Mouse (Mus musculus) left cerebral cortex, adult 11 months (tissue): ENCODE measurements at regions not wholly inside any gene's neighbourhood (a gene's known extent, or its start where the extent isn't known, plus 50 kb on each side); places are given as distances from the start of the nearest gene placed in this dataset.

ENCODE experiments used
- DNase-seq: peaks from one replicate; pipeline ENCODE4 v3.0.0; 2022; ENCODE audit warnings: low spot score

GRCm38 (mm10) chr15:50942429-50942828 lies 2942.3 kb upstream of the Gm7489 start:
- no peak for DNase-seq

GRCm38 (mm10) chr15:50944976-50945375 lies 2939.7 kb upstream of the Gm7489 start:
- no peak for DNase-seq

- DNase-seq = no peak
Observed at GRCm38 (mm10) chr15:50959109-50959508, 2925.6 kb upstream of the Gm7489 start.

GRCm38 (mm10) chr15:50963606-50964005 lies 2921.1 kb upstream of the Gm7489 start:
- no peak for DNase-seq

GRCm38 (mm10) chr15:50964236-50964635 lies 2920.5 kb upstream of the Gm7489 start:
- no peak for DNase-seq

- no peak for DNase-seq
Observed at GRCm38 (mm10) chr15:50967176-50967575, 2917.5 kb upstream of the Gm7489 start.

GRCm38 (mm10) chr15:50970637-50971036 lies 2914.1 kb upstream of the Gm7489 start:
- no peak for DNase-seq

- no peak for DNase-seq
Observed at GRCm38 (mm10) chr15:50972593-50972992, 2912.1 kb upstream of the Gm7489 start.

- no peak for DNase-seq
Observed at GRCm38 (mm10) chr15:50974002-50974754, 2910.5 kb upstream of the Gm7489 start.

- no peak for DNase-seq
Observed at GRCm38 (mm10) chr15:50989457-50989856, 2895.2 kb upstream of the Gm7489 start.

- no peak for DNase-seq
Observed at GRCm38 (mm10) chr15:50991667-50992066, 2893.0 kb upstream of the Gm7489 start.

GRCm38 (mm10) chr15:50992246-50992645 lies 2892.5 kb upstream of the Gm7489 start:
- DNase-seq = no peak

- no peak for DNase-seq
Observed at GRCm38 (mm10) chr15:50993121-50993520, 2891.6 kb upstream of the Gm7489 start.

GRCm38 (mm10) chr15:50995688-50996087 lies 2889.0 kb upstream of the Gm7489 start:
- DNase-seq = no peak

GRCm38 (mm10) chr15:50996296-50996695 lies 2888.4 kb upstream of the Gm7489 start:
- DNase-seq = no peak

GRCm38 (mm10) chr15:50997209-50997763 lies 2887.4 kb upstream of the Gm7489 start:
- peak; percentile 49 for DNase-seq

GRCm38 (mm10) chr15:51038968-51039367 lies 2845.7 kb upstream of the Gm7489 start:
- no peak for DNase-seq

- no peak for DNase-seq
Observed at GRCm38 (mm10) chr15:51070538-51070937, 2814.2 kb upstream of the Gm7489 start.

- DNase-seq = no peak
Observed at GRCm38 (mm10) chr15:51071132-51071656, 2813.5 kb upstream of the Gm7489 start.

- DNase-seq = no peak
Observed at GRCm38 (mm10) chr15:51073678-51074077, 2811.0 kb upstream of the Gm7489 start.

- no peak for DNase-seq
Observed at GRCm38 (mm10) chr15:51074196-51074595, 2810.5 kb upstream of the Gm7489 start.

GRCm38 (mm10) chr15:51083677-51084322 lies 2800.9 kb upstream of the Gm7489 start:
- DNase-seq = no peak

GRCm38 (mm10) chr15:51092936-51093335 lies 2791.8 kb upstream of the Gm7489 start:
- no peak for DNase-seq
